Mouse (Mus musculus): ENCODE measurements at regions not wholly inside any gene's neighbourhood (a gene's known extent, or its start where the extent isn't known, plus 50 kb on each side); places are given as distances from the start of the nearest gene placed in this dataset.

GRCm38 (mm10) chrX:12375796-12376195, 211.8 kb upstream of the Atp6ap2 start:
- no peak for DNase-seq

GRCm38 (mm10) chrX:12376238-12376980, 211.2 kb upstream of the Atp6ap2 start:
- DNase-seq = no peak

GRCm38 (mm10) chrX:12377441-12377840, 210.2 kb upstream of the Atp6ap2 start:
- DNase-seq = no peak

- DNase-seq = no peak
Measured at GRCm38 (mm10) chrX:12392145-12392825, 195.3 kb upstream of the Atp6ap2 start.

GRCm38 (mm10) chrX:12409319-12409718, 178.3 kb upstream of the Atp6ap2 start:
- no peak for DNase-seq

GRCm38 (mm10) chrX:12425566-12425965, 162.0 kb upstream of the Atp6ap2 start:
- DNase-seq = no peak

GRCm38 (mm10) chrX:12426664-12427063, 160.9 kb upstream of the Atp6ap2 start:
- DNase-seq = no peak

- DNase-seq = no peak
Measured at GRCm38 (mm10) chrX:12432289-12432688, 155.3 kb upstream of the Atp6ap2 start.

GRCm38 (mm10) chrX:12435656-12436055, 151.9 kb upstream of the Atp6ap2 start:
- no peak for DNase-seq

- no peak for DNase-seq
Measured at GRCm38 (mm10) chrX:12436106-12436505, 151.5 kb upstream of the Atp6ap2 start.

- DNase-seq = no peak
Measured at GRCm38 (mm10) chrX:12439447-12439846, 148.2 kb upstream of the Atp6ap2 start.

- DNase-seq = no peak
Measured at GRCm38 (mm10) chrX:12443794-12444193, 143.8 kb upstream of the Atp6ap2 start.

- no peak for DNase-seq
Measured at GRCm38 (mm10) chrX:12445093-12445492, 142.5 kb upstream of the Atp6ap2 start.

- DNase-seq = no peak
Measured at GRCm38 (mm10) chrX:12447962-12448361, 139.6 kb upstream of the Atp6ap2 start.

GRCm38 (mm10) chrX:12449688-12450087, 137.9 kb upstream of the Atp6ap2 start:
- no peak for DNase-seq

- DNase-seq = no peak
Measured at GRCm38 (mm10) chrX:12452979-12453769, 134.4 kb upstream of the Atp6ap2 start.

- no peak for DNase-seq
Measured at GRCm38 (mm10) chrX:12461657-12462056, 125.9 kb upstream of the Atp6ap2 start.

- no peak for DNase-seq
Measured at GRCm38 (mm10) chrX:12462936-12463647, 124.5 kb upstream of the Atp6ap2 start.

- DNase-seq = no peak
Measured at GRCm38 (mm10) chrX:12466312-12466711, 121.3 kb upstream of the Atp6ap2 start.

GRCm38 (mm10) chrX:12466897-12467296, 120.7 kb upstream of the Atp6ap2 start:
- no peak for DNase-seq

GRCm38 (mm10) chrX:12467528-12468179, 119.9 kb upstream of the Atp6ap2 start:
- no peak for DNase-seq

- DNase-seq = no peak
Measured at GRCm38 (mm10) chrX:12472296-12472695, 115.3 kb upstream of the Atp6ap2 start.
